Comparison of ENCODE assay signal across 8 mouse cellular contexts in genomic region chr8:126895133-126895532, GRCm38 (mm10). TPM values are rescaled to one million over a fixed set of nuclear protein-coding genes. Genes with fewer than 3 reads are reported as not detected.
DNase-seq lines count a peak whose midpoint lies in the region; TF ChIP-seq lines count a peak whose summit lies in the region.

No protein-coding gene starts in this region.

- no peak for TF ChIP-seq CTCF in cerebellum, adult 2 months (IDR thresholded peaks at IDR 0.05; ENCODE audit: borderline replicate concordance, insufficient read depth, low read depth, low read length)

- 34% methylated on average over 6 of the region's 6 CpGs for WGBS in cerebellum, adult 2 months

- intact Hi-C loops in heart, postnatal 10 days (cut with DNase I) = no loop called here

- no peaks in the 10 kb centered on the region; the same call in 1 of the 2 replicates for H3K4me1 ChIP-seq in cerebellum, adult 2 months (ENCODE audit: control insufficient read depth, insufficient read depth, low read length)

- H3K27ac ChIP-seq in cerebellum, adult 2 months (ENCODE audit: insufficient read depth, low read length) = no peak overlapping the region

- no peaks in the 10 kb centered on the region for H3K27me3 ChIP-seq in cerebellum, adult 2 months (ENCODE audit: control insufficient read depth, insufficient read depth, low read length)

- peak; percentile 40 to 49 for DNase-seq in heart, adult 18-20 months
- no peak for DNase-seq in heart, postnatal 10 days
- DNase-seq in adipocyte (ENCODE audit: low spot score) = peak; percentile 93
- peak; percentile 83 for DNase-seq in layer of hippocampus, adult 11-12 months (ENCODE audit: low spot score)
- peak; percentile 73 for DNase-seq in lung, postnatal 25 days (ENCODE audit: low spot score)
- DNase-seq in spleen, postnatal 10 days (ENCODE audit: low spot score in 2 of 2) = no peak
- DNase-seq in cerebellum, adult 2 months = no peak
- no peak for DNase-seq in kidney, adult 18-20 months

- H3K4me3 ChIP-seq in cerebellum, adult 2 months (replicated peaks; ENCODE audit: insufficient read depth, low read depth, low read length) = no peak overlapping the region

- no peak for TF ChIP-seq POLR2A in cerebellum, adult 2 months (IDR thresholded peaks at IDR 0.05; ENCODE audit: borderline replicate concordance, insufficient read depth, low read length)

RNA-seq across cellular contexts. Expression of gene Tomm20, which starts 50.5 kb away (rescaled TPM):
- total RNA-seq in heart, adult 18-20 months (2021) = 10 to 100 TPM; 93.5 to 97.6 TPM
- 100 to 1,000 TPM in 1 of 2 experiments, 10 to 100 TPM in 1; 96.6 to 108 TPM for total RNA-seq in heart, postnatal 10 days (2021)
- polyA plus RNA-seq in cerebellum, adult 2 months (2012; rRNA removed) = 195 and 202 TPM in 2 replicates

Comparison
In these comparisons a context has a peak if more than half of its experiments do, and no peak if none do; other contexts are left out.
1. DNase-seq: peak in heart, adult 18-20 months (2 of 2), adipocyte (single experiment), layer of hippocampus, adult 11-12 months (single experiment) and lung, postnatal 25 days (single experiment); none in heart, postnatal 10 days (0 of 2), spleen, postnatal 10 days (0 of 2), cerebellum, adult 2 months (0 of 2) and kidney, adult 18-20 months (single experiment).